Mouse (Mus musculus) hindbrain, embryonic 16.5 days (tissue): ENCODE measurements around the gene Lpin1. TPM values are rescaled to one million over a fixed set of nuclear protein-coding genes. Genes with fewer than 3 reads are reported as not detected.

ENCODE experiments used
- ATAC-seq: fragments of 200-750 bp; cut with Nextera tagmentation; 2 replicates; pipeline ENCODE4 v1.8.0; 2017; ENCODE audit warnings: moderate TSS enrichment, moderate library complexity
- H3K27ac ChIP-seq: fragments of 300-500 bp; sonication (generic); 2 replicates; pipeline ENCODE4 v1.5.1; 2014; ENCODE audit warnings: low read depth, mild to moderate bottlenecking, control low read depth, low read length, moderate library complexity
- H3K27me3 ChIP-seq: fragments of 300-500 bp; sonication (generic); replicated peaks from 2 replicates; pipeline ENCODE4 v1.6.1; 2014; ENCODE audit warnings: low read length; ENCODE audit not compliant: control insufficient read depth, insufficient read depth
- H3K36me3 ChIP-seq: fragments of 300-500 bp; sonication (generic); 2 replicates; pipeline ENCODE4 v1.6.1; 2014; ENCODE audit warnings: mild to moderate bottlenecking, low read length, moderate library complexity, mixed read lengths; ENCODE audit not compliant: control insufficient read depth, insufficient read depth
- H3K4me1 ChIP-seq: fragments of 300-500 bp; sonication (generic); 2 replicates; pipeline ENCODE4 v1.6.1; 2014; ENCODE audit warnings: low read depth, low read length; ENCODE audit not compliant: control insufficient read depth, insufficient read depth
- H3K4me2 ChIP-seq: fragments of 300-500 bp; sonication (generic); 2 replicates; pipeline ENCODE4 v1.6.1; 2014; ENCODE audit warnings: mild to moderate bottlenecking, low read length, control low read depth, moderate library complexity
- H3K4me3 ChIP-seq: fragments of 300-500 bp; sonication (generic); 2 replicates; pipeline ENCODE4 v1.5.1; 2014; ENCODE audit warnings: mild to moderate bottlenecking, low read length, control low read depth, moderate library complexity
- H3K9ac ChIP-seq: fragments of 300-500 bp; sonication (generic); 2 replicates; pipeline ENCODE4 v1.6.1; 2014; ENCODE audit warnings: low read depth, mild to moderate bottlenecking, control low read depth, low read length, moderate library complexity
- H3K9me3 ChIP-seq: fragments of 300-500 bp; sonication (generic); 2 replicates; pipeline ENCODE4 v1.6.1; 2014; ENCODE audit warnings: mild to moderate bottlenecking, low read length, moderate library complexity; ENCODE audit not compliant: control insufficient read depth
- WGBS: fragments of 180-500 bp; shearing (Covaris S2); extraction: QIAGEN DNeasy Blood & Tissue Kit; methylation state at CpG from one replicate; pipeline ENCODE4 v1.1.7; 2014; 5-methylcytosine and 5-hydroxymethylcytosine counted together
- polyA plus RNA-seq: library from polyadenylated mRNA; unstranded; fragments of >200 nt; fragmentation: Nextera tagmentation; extraction: Ambion mirVana; gene quantifications from 2 replicates; pipeline ENCODE4 v1.2.1, GENCODE M21; 2015

Lpin1 gene
- polyA plus RNA-seq, 1 experiment from 2014 or later = 14.8 TPM

DNA sequence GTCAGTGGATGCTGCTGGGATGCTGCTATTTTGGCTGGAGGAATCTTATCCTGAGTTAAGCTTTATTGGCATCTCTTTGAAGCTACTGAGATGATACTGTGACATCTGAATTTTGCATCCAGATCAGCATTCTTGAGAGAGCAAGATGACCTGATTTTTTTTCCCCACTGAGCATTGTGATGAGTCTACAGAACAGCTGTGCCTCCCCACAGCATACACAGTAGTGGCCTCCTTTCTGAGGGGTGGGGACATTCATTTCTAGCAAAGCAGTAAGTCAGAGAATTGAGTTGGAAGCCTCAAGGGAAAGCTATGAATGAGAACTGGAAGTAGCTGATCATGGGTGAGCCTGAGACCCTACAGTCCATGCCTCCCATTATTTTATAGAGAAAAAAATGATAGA lies 121.9 kb downstream of the Lpin1 start:
- no peaks in the 10 kb centered on the region for H3K27me3 ChIP-seq
- no peak overlapping the region for H3K27ac ChIP-seq
- no peaks in the 10 kb centered on the region for H3K4me1 ChIP-seq
- no peaks in the 10 kb centered on the region for H3K36me3 ChIP-seq
- no peak for ATAC-seq
- no peak overlapping the region for H3K4me3 ChIP-seq
- no peak overlapping the region for H3K4me2 ChIP-seq
- no peaks in the 10 kb centered on the region for H3K9me3 ChIP-seq
- no peak overlapping the region for H3K9ac ChIP-seq

DNA sequence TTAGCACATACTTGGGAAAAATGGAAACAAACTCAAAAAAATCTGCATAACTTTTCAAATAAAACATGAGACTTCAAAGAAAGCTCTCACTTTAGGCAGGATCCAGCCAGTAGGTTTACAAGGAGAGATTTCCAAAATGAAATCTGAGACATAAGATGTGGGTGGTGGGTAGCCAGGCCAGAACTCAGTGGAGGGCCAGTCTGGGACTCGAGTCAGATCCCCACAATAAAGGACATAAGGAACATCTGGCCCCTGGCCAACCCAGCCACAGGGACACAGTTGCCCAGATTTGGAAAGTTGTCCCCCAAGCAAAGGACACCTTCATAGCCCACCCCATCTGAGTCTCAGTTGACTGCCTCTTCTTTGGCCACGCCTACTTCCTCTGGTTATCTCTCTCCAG lies 123.3 kb downstream of the Lpin1 start:
- Histone ChIP-seq H3K27me3 (no peaks in the 10 kb centered on the region), H3K36me3 (no peaks in the 10 kb centered on the region), H3K9me3 (no peaks in the 10 kb centered on the region), H3K4me1 (no peaks in the 10 kb centered on the region), H3K4me3 (no peak overlapping the region), H3K4me2 (no peak overlapping the region), H3K27ac (no peak overlapping the region), H3K9ac (no peak overlapping the region)
- ATAC-seq = no peak
- WGBS = 49% methylated on average over 2 of the region's 2 CpGs

Other genes starting within 250 kb of the Lpin1 start
- gene Ntsr2, start 42.4 kb upstream of the Lpin1 start, polyA plus RNA-seq = 5.8 and 8.4 TPM in 2 replicates
- 0.51 and 0.70 TPM in 2 replicates for gene Greb1, start 189.9 kb upstream of the Lpin1 start, polyA plus RNA-seq
- gene E2f6, start 200.0 kb upstream of the Lpin1 start, polyA plus RNA-seq = 28.9 and 30.2 TPM in 2 replicates